Mouse (Mus musculus): ENCODE data around the gene Lmnb2. TPM values are rescaled to one million over a fixed set of nuclear protein-coding genes. Genes with fewer than 3 reads are reported as not detected.

The Lmnb2 gene
- polyA plus RNA-seq, 1 experiment from 2014 or later = 54.0 TPM

DNA sequence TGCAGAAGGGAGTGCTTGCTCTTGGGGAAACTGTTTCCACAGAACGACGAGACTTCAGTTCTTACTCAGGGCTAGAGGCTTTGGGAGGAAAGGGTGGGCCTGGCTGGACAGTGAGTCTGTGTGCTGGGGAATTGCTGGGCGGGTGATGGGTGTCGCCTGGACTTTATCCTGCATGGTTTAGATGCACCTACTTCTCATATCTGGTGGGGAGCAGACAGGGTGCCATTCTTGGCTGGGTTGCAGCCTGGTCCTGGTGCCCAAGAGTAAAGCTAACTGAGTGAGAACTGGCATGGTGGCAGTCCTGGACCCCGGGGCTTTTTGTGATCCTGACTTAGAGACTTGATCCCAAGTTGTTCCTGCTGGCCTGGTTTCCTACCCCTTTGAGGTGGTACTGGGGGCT lies 61.1 kb downstream of the Lmnb2 start:
- ATAC-seq = no peak
- 86% methylated on average over 5 of the region's 5 CpGs for WGBS
- H3K4me1 ChIP-seq = peaks cover 42% of the 10 kb centered on the region
- H3K9me3 ChIP-seq (replicated peaks) = no peaks in the 10 kb centered on the region
- peak overlapping the region; percentile 89; the same call in 1 of the 2 replicates for H3K9ac ChIP-seq
- H3K4me2 ChIP-seq = peak overlapping the region; percentile 97; the same call in 1 of the 2 replicates
- no peak overlapping the region for H3K27ac ChIP-seq
- no peak overlapping the region for H3K4me3 ChIP-seq
- no peaks in the 10 kb centered on the region for H3K27me3 ChIP-seq
- H3K36me3 ChIP-seq (ENCODE audit: poor library complexity, severe bottlenecking) = peaks cover 25% of the 10 kb centered on the region

DNA sequence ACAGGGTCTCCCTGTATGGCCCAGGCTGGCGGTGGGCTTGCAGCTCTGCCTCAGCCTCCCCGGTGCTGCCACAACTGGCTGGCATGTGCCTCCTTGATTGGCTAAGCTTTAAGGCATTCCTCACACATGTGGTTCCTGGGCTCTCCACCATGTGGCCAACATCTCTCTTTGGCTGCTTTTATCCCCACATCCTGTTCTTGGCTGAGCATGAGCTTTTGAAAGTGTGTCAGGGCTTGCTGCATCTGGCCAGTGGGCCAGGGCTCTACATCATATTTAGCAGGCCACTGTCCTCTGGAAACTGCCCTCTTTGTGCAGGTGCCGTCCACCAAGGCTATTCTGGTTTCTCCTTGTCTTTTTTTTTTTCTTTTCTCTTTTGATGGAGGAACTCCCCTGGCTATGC lies 61.8 kb downstream of the Lmnb2 start:
- H3K4me3 ChIP-seq = peak overlapping the region; percentile 77
- WGBS = 67% methylated on average over 3 of the region's 3 CpGs
- peaks cover 42% of the 10 kb centered on the region for H3K4me1 ChIP-seq
- no peak for ATAC-seq
- H3K27me3 ChIP-seq = no peaks in the 10 kb centered on the region
- H3K9me3 ChIP-seq (replicated peaks) = no peaks in the 10 kb centered on the region
- peaks cover 25% of the 10 kb centered on the region for H3K36me3 ChIP-seq (ENCODE audit: poor library complexity, severe bottlenecking)
- H3K9ac ChIP-seq = peak overlapping the region; percentile 89
- H3K27ac ChIP-seq = no peak overlapping the region
- peak overlapping the region; percentile 97 for H3K4me2 ChIP-seq

DNA sequence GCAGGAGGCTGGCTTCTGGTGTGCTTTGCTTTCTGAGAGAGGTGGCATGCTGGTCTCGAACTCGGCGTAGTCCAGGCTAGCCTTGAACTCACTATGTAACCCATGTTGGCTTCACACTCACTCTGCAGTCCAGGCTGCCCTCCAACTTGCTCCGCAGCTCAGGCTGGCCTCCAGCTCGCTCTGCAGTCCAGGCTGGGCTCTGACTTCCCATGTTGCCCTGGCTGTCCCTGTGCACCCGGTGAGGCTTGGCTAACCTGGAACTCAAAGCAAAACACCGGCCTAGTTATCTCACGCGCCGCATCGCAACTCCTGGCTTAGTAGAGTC lies 62.3 kb downstream of the Lmnb2 start:
- H3K4me2 ChIP-seq = peak overlapping the region; percentile 97
- peaks cover 42% of the 10 kb centered on the region for H3K4me1 ChIP-seq
- WGBS = 18% methylated on average over 11 of the region's 11 CpGs
- H3K27ac ChIP-seq = no peak overlapping the region
- no peaks in the 10 kb centered on the region for H3K9me3 ChIP-seq (replicated peaks)
- H3K4me3 ChIP-seq = peak overlapping the region; percentile 77
- 0 out of 2 replicates have a peak, but pooled peaks have one; percentile 7 for ATAC-seq
- H3K9ac ChIP-seq = peak overlapping the region; percentile 89
- H3K36me3 ChIP-seq (ENCODE audit: poor library complexity, severe bottlenecking) = peaks cover 27% of the 10 kb centered on the region
- no peaks in the 10 kb centered on the region for H3K27me3 ChIP-seq

DNA sequence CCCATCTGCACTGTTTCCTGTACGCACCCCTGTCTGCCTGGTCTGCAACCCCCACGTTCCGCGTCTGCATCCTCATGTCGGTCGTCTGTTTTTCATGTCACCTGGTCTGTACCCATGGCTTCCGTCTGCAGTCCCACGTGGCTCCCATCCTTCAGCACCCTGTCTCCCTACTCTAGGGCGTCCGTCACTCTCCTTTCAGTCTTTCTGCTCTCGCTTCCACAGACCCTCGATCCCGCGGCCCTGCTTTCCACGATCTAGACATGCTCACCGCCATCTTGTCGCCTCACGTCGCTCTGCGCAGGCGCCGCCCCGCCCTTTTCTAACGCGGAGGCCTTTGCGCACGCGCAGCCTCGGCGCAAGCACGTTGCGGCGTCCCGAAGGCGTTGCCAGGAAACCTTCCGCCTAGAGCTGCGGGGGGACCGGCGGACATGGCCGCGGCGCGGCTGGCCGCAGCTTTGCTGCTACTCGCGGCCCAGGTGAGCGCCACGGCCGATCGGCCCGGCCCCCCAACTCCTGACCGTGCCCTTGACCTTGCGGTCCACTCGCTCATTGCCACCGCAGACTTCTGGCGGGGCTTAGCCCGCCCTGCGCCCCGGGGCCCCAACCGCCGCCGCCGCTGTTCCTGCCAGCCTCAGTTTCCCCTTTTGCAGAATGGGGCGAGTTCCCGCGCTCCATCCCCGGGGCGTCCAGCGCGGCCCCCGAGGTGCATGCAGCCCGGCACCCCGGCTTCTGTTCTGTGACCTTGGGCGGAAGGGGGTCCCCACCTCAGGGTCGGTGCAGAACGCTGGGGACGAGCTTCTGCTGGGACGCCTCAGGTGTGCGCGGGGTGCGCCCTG lies 62.9 kb downstream of the Lmnb2 start, which contains the start of the genes Lsm7 and Sppl2b:
Lsm7 (minus strand) TSS at position 297 of the 836 bp plus-strand sequence.
Sppl2b (plus strand) TSS at position 363 of the 836 bp plus-strand sequence.
- peaks cover 42% of the 10 kb centered on the region for H3K4me1 ChIP-seq
- H3K27me3 ChIP-seq = no peaks in the 10 kb centered on the region
- H3K4me3 ChIP-seq = peak within 1 kb of the TSS; percentile 77
- no peak within 1 kb of the TSS for H3K27ac ChIP-seq
- WGBS = under 1% methylated on average over 81 of the region's 81 CpGs
- peak; percentile 85 for ATAC-seq
- peak within 1 kb of the TSS; percentile 89 for H3K9ac ChIP-seq
- H3K4me2 ChIP-seq = peak within 1 kb of the TSS; percentile 97
- H3K9me3 ChIP-seq (replicated peaks) = no peaks in the 10 kb centered on the region
- H3K36me3 ChIP-seq (ENCODE audit: poor library complexity, severe bottlenecking) = peaks cover 32% of the 10 kb centered on the region

Other genes with a start within 250 kb of the Lmnb2 start
- gene Mknk2, start 240.1 kb downstream of the Lmnb2 start, polyA plus RNA-seq (2015; fragmentation: Nextera tagmentation; extraction: Ambion mirVana) = 52.3 and 55.1 TPM in 2 replicates
- 47.9 and 51.6 TPM in 2 replicates for gene Mob3a, start 216.3 kb downstream of the Lmnb2 start, polyA plus RNA-seq (2015; fragmentation: Nextera tagmentation; extraction: Ambion mirVana)
- 24.5 and 26.3 TPM in 2 replicates for gene Izumo4, start 216.1 kb downstream of the Lmnb2 start, polyA plus RNA-seq (2015; fragmentation: Nextera tagmentation; extraction: Ambion mirVana)
- 80.2 and 82.9 TPM in 2 replicates for gene Ap3d1, start 176.0 kb downstream of the Lmnb2 start, polyA plus RNA-seq (2015; fragmentation: Nextera tagmentation; extraction: Ambion mirVana)
- gene Dot1l, start 163.0 kb downstream of the Lmnb2 start, polyA plus RNA-seq (2015; fragmentation: Nextera tagmentation; extraction: Ambion mirVana) = 19.9 and 21.1 TPM in 2 replicates
- 63.5 and 67.3 TPM in 2 replicates for gene Sf3a2, start 120.0 kb downstream of the Lmnb2 start, polyA plus RNA-seq (2015; fragmentation: Nextera tagmentation; extraction: Ambion mirVana)
- gene Plekhj1, start 119.6 kb downstream of the Lmnb2 start, polyA plus RNA-seq (2015; fragmentation: Nextera tagmentation; extraction: Ambion mirVana) = 141 and 151 TPM in 2 replicates
- 0.13 TPM in 1 of 2 replicates, not detected in the other for gene Amh, start 113.0 kb downstream of the Lmnb2 start, polyA plus RNA-seq (2015; fragmentation: Nextera tagmentation; extraction: Ambion mirVana)
- gene Jsrp1, start 104.7 kb downstream of the Lmnb2 start, polyA plus RNA-seq (2015; fragmentation: Nextera tagmentation; extraction: Ambion mirVana) = 0.26 TPM in 1 of 2 replicates, not detected in the other
- 1,581 and 1,699 TPM in 2 replicates for gene Oaz1, start 91.6 kb downstream of the Lmnb2 start, polyA plus RNA-seq (2015; fragmentation: Nextera tagmentation; extraction: Ambion mirVana)
- 1.7 and 2.0 TPM in 2 replicates for gene Lingo3, start 74.2 kb downstream of the Lmnb2 start, polyA plus RNA-seq (2015; fragmentation: Nextera tagmentation; extraction: Ambion mirVana)
- 291 and 325 TPM in 2 replicates for gene Lsm7, start 63.0 kb downstream of the Lmnb2 start, polyA plus RNA-seq (2015; fragmentation: Nextera tagmentation; extraction: Ambion mirVana)
- 40.1 and 45.3 TPM in 2 replicates for gene Sppl2b, start 63.0 kb downstream of the Lmnb2 start, polyA plus RNA-seq (2015; fragmentation: Nextera tagmentation; extraction: Ambion mirVana)
- gene Tmprss9, start 46.4 kb downstream of the Lmnb2 start, polyA plus RNA-seq (2015; fragmentation: Nextera tagmentation; extraction: Ambion mirVana) = 0.13 and 0.14 TPM in 2 replicates
- 356 and 364 TPM in 2 replicates for gene Timm13, start 17.3 kb downstream of the Lmnb2 start, polyA plus RNA-seq (2015; fragmentation: Nextera tagmentation; extraction: Ambion mirVana)
- 4.9 and 5.1 TPM in 2 replicates for gene Gadd45b, start 11.8 kb upstream of the Lmnb2 start, polyA plus RNA-seq (2015; fragmentation: Nextera tagmentation; extraction: Ambion mirVana)
- 14.8 and 17.6 TPM in 2 replicates for gene Gng7, start 96.7 kb upstream of the Lmnb2 start, polyA plus RNA-seq (2015; fragmentation: Nextera tagmentation; extraction: Ambion mirVana)
- 13.4 and 15.0 TPM in 2 replicates for gene Diras1, start 107.4 kb upstream of the Lmnb2 start, polyA plus RNA-seq (2015; fragmentation: Nextera tagmentation; extraction: Ambion mirVana)
- 33.4 and 37.8 TPM in 2 replicates for gene Slc39a3, start 119.2 kb upstream of the Lmnb2 start, polyA plus RNA-seq (2015; fragmentation: Nextera tagmentation; extraction: Ambion mirVana)
- 273 and 305 TPM in 2 replicates for gene Sgta, start 141.9 kb upstream of the Lmnb2 start, polyA plus RNA-seq (2015; fragmentation: Nextera tagmentation; extraction: Ambion mirVana)
- gene Thop1, start 151.8 kb upstream of the Lmnb2 start, polyA plus RNA-seq (2015; fragmentation: Nextera tagmentation; extraction: Ambion mirVana) = 55.8 and 60.5 TPM in 2 replicates
- 0.30 and 0.42 TPM in 2 replicates for gene Creb3l3, start 180.6 kb upstream of the Lmnb2 start, polyA plus RNA-seq (2015; fragmentation: Nextera tagmentation; extraction: Ambion mirVana)
- 200 and 211 TPM in 2 replicates for gene Map2k2, start 187.7 kb upstream of the Lmnb2 start, polyA plus RNA-seq (2015; fragmentation: Nextera tagmentation; extraction: Ambion mirVana)
- 10.4 and 10.6 TPM in 2 replicates for gene Zbtb7a, start 217.0 kb upstream of the Lmnb2 start, polyA plus RNA-seq (2015; fragmentation: Nextera tagmentation; extraction: Ambion mirVana)
- 54.2 and 57.0 TPM in 2 replicates for gene Pias4, start 249.7 kb upstream of the Lmnb2 start, polyA plus RNA-seq (2015; fragmentation: Nextera tagmentation; extraction: Ambion mirVana)